Mouse (Mus musculus) bone marrow, adult 2 months (tissue): ENCODE results near the gene Gm10260.

Source experiments
- CTCF ChIP-seq: fragments of 200-500 bp; IDR thresholded peaks from 2 replicates; pipeline ENCODE4 v1.5.1; 2011; ENCODE audit warnings: low read length, control low read depth; ENCODE audit not compliant: control insufficient read depth, insufficient read depth
- POLR2A ChIP-seq: fragments of 200-500 bp; IDR thresholded peaks from 2 replicates; pipeline ENCODE4 v1.6.1; 2011; ENCODE audit warnings: low read depth, mild to moderate bottlenecking, control low read depth, low read length, borderline replicate concordance; ENCODE audit not compliant: control insufficient read depth

DNA sequence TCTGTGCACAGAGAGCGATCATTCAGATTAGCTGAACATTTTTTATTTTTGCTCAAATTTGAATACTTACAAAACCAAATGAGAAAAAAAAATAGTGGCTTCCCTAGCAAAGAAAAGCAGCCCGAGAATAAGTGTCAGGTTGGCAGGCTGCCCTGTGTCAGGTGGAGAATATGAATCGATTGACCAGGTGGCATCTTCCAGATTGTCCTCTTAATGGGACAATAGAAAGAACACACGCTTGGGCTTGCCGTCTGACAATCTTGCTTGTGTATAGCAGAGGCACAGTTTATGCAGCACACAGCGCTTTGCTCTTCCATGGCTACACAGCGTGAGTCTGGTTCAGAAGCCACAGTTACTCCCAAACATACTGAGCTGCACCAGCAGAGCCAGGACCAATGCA is 15.8 kb downstream of the Gm10260 start:
- TF ChIP-seq CTCF (no peak), POLR2A (no peak)
